Mouse (Mus musculus) frontal cortex, postnatal 10 days (tissue): ENCODE measurements around the gene Sik1.

ENCODE experiments used
- DNase-seq, 2 experiments: peaks; one replicate each; pipeline ENCODE4 v3.0.0; 2022; ENCODE audit warnings: low spot score in 2 of 2, mixed read lengths in 1 of 2

The Sik1 gene

DNA sequence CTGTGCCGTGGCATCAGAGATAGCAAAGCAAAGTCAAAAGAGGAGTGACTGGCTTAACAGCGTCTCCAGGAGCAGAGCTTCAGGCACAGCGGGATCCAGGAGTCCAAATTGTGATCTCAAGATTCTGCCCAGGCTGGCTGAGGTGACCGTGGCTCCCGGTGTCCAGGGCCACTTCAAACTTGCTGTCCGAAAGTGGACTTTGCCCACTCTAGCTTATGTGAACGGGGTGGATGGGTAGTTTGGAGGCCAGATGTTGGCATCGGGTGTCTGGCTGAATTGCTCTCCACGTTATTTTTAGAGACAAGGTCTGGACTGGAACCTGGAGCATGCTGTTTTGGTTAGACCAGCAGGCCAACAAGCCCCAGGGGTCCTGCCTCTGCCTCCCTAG is 23.0 kb downstream of the Sik1 start:
- DNase-seq, result no peak

DNA sequence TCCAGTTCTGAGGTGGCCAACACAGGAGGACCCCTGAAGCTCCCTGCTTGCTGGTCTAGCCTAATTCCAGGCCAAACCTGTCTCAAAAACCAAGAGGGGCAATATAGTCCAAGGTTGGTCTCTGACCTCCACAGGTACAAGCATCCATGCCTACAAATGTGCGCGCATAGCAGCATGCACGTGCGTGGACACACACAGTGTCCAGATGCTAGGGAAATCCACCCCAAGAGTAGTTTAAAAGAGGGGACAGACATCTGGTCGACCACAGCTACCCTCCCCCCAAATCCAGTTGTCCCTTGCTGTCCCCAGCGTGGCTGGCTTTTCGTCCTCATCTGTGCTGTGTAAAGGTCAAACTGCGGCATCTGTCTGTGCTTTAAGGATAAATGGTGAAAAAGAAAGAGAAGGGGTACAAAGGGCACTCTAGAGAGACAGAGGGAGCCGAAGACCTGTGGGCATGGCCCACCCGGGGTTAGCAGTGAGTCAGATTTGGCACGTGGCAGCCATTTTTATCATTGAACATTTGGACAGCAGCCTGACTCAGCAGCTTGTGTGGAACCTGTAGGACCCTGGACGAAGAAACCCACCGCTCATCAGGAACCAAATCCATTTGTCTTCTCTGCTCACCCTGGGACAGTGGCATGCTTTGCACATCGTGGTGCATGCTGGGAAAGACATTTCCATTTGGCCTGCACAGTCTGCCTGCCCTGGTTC is 23.6 kb downstream of the Sik1 start:
- DNase-seq, result no peak

DNA sequence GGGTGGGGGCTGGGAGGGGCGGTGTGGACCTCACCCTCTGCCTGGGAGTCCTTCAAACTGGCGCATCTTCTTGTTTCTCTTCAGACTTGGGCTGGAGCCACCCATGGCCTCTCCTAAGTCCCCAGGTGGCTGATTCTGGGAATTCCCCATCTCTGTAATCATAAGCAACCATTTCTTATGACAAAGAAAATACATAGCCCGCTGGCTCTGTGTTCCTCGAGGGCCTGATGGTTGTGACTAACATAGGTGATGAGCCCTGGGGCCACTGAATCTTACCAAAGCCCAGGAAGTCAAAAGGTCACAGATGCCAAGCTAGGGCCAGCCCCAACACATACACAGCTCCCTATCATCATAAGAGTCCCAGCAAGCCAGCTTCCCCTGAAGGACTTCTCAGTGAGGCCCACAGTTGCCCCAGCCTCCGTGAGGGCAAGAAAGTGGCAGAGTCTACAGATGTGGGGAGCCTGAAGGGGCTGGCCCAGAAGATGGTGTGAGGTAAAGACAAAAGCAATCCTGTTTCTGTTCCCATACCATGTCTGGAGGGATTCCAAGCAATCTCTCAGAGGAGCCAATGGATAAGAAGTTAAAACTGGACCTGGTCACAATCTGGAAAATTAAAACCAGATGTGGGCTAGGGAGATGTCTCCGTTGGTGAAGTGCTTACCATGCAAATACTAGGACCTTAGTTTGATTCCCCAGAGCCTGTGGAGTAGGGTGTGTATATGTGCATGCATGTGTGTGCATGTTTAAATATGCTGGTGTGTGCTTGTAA is 24.3 kb downstream of the Sik1 start:
- DNase-seq, result no peak

DNA sequence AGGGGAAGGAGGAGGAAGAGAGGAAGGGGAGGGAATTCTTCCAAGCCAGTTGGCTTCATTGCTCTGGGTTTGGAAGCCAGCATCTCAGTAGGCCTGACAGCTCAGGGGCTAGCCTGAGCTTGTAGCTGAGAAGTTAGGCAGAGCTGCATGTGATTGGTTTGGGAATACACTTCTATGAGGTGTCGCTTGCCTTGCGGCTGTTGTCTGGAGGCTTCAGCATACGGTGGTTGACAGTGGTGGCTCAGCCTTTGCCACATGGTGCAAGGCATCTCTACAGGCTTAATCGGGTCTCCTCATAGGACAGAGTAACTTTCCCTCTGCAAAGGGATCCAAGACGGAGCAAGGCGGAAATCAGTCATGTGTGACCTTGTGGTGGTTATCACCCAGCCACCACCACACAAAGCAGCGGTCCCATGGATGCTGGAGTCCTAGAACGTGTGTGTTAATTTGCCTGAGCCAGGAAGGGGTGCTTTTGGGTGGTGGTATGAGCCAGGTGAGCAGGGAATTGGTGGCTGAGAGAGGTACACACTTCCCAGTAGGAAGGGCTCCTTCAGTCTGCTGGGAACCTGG is 25.0 kb downstream of the Sik1 start:
- no peak for DNase-seq

DNA sequence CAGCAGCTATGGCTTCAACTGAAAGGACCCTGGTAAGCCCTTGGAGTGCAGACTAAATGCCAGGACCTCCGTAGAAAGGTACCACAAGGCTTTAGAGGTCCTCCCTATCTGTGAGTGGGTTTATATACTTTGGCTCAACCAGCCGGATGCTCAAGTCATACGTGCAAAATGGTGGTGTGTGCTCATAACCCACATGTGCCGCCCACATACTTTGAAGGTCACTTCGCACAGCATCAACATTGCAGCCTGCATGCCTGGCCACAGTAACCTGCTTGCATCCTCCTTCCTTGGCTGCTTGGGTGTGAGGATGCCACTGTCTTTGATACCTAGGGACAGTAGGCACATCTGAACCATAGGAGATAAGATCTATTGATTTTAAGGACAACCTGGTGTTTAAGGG is 26.7 kb downstream of the Sik1 start:
- DNase-seq, result no peak

DNA sequence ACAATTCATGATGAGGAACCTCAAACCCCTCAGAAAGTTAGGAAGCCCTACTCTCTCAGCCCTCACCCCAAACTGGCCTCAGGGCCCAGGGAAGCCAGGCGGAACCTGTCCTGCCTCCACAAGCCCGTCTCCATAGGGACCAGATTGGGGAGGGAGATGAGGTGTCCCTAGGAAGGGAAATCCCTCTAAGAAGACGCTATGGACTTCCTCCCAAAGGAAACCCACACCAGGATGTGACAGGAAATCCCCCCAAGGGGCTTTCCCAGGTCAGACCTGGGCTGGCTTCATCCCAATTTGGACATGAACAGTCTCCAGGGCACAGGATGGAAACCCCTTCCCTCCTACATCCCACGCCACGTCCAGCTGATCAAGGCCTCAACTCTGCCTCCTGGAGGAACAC is 27.5 kb downstream of the Sik1 start:
- no peak for DNase-seq

DNA sequence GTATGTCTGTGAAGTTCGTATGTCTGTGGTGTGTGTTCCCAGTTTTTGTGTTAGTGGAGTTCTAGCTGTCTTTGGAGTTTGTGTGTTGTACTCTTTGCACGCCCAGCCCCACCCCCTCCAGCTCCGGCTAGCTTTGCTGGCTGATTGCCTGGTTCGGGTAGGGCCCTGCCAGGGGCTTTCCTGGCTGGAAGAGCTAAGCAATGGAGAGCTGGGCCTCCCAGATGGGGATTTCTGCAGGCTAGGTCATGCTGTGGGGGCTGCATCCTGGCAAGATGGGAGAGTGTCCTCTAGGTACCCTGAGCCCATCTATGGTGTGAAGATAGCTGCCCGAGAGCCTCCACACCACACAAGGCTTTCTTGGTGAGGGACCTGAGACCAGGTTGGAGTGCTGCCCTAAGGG is 28.4 kb downstream of the Sik1 start:
- peak in 1 of 2 experiments; percentile 44 for DNase-seq

DNA sequence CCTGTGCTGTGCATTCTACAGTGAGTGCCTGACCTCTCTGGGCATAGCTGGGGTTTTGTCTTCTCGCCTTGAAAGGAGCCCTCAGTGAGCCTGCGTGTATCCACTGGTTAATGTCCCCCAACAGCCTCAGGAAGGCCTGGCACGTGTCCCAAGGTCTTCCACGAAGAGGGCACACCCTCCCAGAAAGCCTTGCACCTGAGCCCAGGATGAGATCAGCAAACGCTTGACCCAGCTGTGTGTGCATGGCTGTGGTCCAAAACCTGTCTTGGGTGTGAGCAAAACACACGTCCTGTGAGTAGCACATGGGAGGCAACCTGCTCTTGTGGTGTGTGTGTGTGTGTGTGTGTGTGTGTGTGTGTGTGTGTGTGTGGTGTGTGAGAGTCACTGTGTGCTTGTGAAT is 28.9 kb downstream of the Sik1 start:
- DNase-seq, result no peak

DNA sequence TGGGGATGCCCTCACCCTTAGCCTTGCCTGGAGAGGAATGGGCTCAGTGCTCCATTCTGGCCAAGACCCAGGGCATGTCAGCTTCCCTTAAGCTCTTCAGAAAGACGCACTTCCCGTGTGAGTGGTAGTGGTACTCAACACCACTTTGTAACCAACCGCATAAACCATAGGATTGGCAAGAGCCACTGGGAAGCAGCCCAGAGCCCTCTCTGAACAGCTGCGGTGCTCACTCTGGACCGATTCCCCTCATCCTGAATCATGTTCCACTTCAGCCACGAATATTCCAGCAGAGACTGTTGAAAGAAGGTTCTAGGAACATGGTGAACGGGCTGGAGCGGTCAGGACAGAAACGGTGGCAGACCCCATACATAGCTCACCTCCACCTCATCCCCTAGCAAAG is 29.9 kb downstream of the Sik1 start:
- DNase-seq, result no peak

DNA sequence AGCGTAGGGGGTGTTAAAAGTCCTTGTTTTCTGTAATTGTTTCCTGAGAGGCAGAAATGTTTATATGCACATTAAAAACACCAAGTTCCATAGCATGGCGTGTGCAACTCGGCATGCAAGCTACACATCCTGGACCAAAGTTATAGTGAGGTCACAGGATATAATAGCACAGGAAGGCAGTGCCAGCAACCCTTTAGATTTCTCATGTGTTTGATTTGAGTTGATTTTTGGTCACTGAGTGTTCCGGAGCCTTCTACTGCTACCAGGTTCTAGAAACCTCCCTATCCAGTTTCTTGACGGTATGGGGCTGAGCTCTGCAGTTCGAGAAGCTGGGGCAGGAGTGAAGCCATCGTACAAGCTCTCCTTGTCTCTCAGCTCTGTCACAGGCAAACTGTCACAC is 30.8 kb downstream of the Sik1 start:
- no peak for DNase-seq

DNA sequence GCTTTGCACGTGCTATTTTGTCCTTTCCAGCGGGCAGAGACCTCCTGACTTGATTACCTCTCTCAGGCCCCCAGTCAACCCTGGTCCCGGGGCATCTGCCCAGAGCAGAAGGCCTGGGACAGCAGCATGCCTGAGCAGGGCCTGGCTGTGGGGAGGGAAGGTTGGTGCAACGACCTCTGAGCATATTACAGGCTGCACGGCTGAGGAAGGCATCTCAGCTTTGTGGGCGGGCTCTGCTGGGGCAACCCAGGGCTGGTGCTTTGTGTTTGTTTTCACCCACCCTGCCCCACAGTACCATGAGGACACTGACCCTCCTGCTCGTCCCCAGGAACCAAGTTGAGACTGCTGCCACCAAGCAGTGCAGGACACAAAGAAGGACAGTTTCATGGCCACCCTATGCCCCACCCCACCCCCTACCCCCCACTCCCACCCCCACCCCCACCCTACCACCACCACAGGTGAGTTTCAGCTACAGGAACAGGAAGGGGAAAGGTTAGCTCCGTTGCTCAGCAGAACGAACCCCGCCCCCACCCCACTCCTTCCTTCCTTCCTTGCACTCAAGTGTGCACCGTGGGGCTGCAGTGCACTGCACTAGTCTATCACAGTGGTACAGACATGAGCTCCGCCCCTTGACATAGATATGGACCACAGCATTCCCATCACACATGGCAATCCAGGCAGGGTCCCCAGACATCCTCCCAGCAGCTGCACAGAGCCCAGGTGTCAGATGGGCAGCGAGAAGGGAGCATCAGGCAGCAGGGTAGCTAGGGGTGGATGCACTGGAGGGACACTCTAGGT is 34.3 kb downstream of the Sik1 start:
- no peak for DNase-seq

DNA sequence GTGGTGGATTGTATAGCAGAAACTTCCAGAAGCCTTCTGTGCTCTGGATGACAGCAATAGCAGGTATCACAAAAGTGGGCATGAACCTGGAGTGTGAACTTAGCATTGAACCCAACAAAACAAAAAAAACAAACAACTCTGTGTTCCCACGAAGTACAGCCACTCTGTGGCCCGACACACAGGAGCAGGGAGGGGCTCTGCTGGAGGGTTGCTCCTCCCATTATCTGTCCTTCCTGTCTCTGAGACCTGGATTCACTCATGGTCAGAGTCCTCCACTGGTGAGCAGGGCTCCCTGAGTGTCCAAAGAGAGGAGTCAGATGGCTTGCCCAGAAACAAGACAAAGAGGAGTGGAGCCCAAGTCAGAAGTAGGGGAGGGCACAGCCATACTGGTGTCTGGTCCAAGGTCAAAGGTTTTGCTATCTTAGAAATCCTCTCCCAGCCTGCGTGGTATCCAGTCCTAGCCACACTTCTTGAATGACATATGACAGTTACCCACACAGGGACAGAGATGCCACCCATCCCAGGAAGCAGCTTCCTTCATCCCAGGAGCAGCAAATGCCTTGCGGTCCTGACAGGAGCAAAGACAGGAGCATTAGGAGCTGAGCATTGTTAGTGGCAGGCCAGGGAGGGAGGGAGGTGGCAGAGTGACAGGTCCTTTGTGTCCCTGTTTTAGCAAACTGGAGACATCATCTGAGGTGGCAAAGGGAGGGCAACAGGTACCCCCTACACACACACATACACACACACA is 35.3 kb downstream of the Sik1 start:
- DNase-seq, result no peak

DNA sequence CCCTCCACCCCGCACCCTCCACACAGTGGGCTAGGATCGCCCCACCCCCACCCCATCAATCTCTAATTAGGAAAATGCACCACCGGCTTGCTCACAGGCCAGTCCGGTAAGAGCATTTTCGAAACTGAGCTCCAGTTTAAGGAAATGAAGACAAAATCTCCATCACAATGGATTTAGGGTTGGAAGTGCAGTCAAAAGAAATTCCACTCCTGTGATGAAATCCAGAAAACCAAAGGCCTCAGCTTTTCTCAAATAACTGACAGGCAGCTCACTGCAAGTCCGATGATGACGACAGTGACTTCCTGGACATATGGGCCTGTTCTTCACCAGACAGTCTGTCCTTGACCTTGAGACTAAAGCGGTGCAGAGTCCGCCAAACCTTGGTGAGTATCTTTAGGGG is 36.2 kb downstream of the Sik1 start:
- DNase-seq, result no peak

DNA sequence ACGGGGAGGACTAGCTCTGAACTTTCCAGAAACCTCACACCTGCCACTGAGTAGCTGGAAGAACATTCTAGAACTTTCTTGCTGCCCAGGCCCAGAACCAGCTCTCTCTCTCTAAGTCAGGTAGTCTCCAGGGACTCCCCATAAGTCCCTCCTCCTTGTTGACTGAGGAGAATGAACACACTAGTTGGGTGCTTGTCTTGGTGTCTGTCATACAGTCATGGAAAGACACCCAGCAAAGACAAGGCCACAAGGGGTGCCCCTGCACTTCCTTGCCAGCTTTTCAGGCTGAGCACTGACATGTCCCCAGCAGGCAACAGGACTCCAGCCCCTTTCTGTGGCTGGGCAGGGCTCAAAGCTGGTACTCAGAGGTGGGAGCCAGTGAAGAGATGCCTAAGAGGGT is 37.8 kb downstream of the Sik1 start:
- no peak for DNase-seq

DNA sequence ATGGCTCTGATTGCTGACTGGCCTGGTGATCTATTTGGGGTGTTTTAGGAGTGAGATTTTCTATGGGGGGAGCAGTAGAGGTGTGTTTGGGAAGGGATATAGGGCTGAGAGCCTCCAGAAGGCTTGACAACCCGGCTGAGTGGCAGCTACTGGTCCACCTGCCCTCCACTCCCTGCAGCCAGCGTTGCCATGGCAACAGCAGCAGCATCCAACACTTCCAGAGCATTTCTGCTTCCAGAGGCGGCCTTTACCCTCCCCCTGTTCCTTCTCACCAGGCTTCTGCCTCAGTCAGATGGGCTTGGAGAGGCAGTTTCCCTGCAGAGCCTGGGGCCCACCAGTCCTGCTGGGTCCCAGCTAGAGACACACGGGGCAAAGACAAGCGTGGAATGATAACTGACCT is 38.4 kb downstream of the Sik1 start:
- DNase-seq, result peak; percentile 53 to 57

DNA sequence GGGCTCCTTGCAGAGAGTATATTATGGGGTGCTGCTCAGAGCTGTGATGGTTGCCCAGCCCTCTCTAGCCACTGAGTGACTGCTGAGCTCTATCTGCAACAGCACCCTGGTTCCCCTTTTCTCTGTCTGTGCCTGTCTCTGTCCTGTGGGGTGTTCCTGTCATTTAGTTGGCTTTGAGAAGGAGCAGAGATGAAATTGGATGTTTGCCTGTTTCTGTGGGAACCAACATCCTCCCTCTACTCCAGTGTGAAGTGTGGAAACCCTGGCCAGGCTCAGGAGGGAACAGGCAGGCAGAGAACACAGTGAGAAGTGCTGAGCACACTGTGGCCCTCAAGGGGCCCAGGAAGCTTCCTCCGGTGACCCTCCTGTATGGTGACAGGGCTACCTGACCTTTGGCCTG is 40.8 kb downstream of the Sik1 start:
- DNase-seq, result peak in 1 of 2 experiments; percentile 36

DNA sequence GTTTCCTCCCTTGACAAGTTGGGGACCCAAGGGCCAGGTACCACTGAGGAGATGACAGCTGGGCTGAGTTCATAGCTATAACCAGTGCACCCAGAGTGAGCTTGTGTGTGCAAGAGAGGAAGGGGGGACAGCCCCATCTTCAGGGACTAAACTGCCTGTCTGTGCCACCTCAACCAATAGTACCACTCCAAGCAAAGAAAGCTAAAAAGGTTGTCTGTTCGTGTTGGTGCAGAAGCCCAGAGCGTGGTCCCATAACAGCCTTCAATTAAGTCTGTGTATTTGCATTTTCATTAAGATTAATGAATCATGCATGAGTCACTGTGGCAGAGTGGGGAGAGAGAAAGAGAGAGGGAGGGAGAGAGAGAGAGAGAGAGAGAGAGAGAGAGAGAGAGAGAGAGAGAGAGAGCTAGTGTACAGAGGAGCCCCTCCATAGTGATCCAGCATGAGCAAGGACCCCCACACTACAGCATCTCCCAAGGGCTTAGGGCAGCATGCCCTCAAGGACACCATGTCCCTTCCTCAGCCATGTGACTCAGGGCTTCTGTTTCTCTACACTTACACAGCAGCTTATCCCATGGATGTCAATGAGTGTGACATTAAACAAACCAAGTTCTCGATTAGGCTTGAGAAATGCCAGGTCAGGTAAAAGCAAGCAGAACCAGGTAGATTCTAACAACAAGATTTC is 41.5 kb downstream of the Sik1 start:
- DNase-seq, result no peak

DNA sequence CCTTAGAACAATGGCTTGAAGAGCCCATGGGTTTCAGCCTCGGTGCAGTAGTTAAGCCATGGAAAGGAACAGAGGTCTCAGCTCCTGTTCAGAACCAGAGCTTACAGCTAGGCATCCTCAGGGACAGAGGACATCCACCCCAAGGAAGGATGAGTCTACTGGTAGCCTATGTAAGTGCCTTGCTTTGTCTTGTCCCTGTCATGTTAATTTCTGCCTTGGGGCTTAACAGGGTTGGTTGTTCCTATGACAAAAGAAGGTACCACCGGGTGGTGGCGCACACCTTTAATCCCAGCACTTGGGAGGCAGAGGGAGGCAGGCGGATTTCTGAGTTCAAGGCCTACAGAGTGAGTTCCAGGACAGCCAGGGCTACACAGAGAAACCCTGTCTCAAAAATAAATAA is 44.3 kb downstream of the Sik1 start:
- DNase-seq, result no peak

DNA sequence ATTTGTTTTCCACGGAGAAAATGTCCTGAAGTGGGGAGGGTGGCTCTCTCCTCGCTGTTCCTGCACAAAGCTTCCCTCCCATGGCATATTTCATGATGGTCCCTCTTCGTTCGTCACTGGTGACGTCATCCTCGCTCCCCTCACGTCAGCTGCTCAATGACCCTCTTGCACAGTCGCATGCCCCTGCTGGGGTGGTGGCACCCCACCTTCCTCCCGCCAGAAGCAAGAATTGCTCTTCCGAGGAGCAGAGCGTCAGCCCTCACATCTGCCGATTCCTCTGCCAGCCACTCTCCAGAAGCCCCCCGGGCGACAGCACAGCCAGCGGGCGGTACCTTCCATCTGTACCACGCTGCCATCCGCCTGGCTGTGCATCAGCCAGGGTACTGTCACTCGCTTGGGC is 45.7 kb downstream of the Sik1 start:
- peak in 1 of 2 experiments; percentile 39 for DNase-seq

DNA sequence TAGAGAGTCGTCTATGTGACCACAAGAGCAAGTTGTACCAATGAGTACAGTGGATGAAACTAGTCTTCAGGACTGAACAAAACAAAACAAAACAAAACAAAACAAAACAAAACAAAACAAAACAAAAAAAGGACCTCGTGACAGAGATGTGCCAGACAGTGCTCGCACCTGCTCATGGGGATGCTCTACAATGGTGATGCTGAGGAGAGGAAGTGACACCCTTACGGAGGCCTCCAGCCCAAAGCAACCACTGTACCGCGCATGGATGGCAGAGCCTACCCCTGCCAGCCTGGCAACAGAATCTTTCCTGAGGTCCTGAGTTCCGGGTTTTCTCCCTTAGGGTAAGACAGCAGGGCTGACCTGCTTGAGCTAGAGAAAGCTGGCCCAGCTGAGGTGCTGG is 46.5 kb downstream of the Sik1 start:
- DNase-seq, result no peak
